Mouse (Mus musculus): ENCODE data around the gene Plrg1.

DNA sequence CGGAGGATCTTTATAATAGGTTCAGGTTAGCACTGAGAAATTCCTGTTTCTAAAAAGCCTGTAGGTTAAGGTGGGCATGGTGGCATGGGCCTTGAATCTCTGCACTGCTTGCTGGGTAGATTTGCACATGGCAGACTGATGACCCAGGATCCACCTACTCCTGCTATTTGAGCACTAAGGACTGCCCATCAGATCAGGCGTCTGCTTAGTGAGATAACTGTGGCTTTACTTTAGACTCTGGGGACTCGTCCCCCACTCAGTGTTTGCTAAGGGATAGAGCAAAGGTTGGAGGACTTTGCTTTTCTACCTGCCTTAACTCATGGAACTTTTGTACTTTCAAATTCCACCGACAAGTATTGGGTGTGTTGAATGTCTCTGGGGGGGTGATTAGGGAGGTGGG is 15.7 kb upstream of the Plrg1 start:
- TF ChIP-seq GATA1 (IDR thresholded peaks at IDR 0.05; ENCODE audit: borderline replicate concordance, low read length) (no peak), FLI1 (IDR thresholded peaks at IDR 0.05; ENCODE audit: low read length) (no peak)
